Mouse (Mus musculus): ENCODE data around the gene Golm1.
A peak's percentile ranks its signal among the peaks of the same experiment; 100 is the strongest.
"Not testable (repeated sequence)": the region's sequence is repeated elsewhere in the genome, so short reads cannot be mapped to it uniquely, and the experiment has no call there.

Golm1 gene

DNA sequence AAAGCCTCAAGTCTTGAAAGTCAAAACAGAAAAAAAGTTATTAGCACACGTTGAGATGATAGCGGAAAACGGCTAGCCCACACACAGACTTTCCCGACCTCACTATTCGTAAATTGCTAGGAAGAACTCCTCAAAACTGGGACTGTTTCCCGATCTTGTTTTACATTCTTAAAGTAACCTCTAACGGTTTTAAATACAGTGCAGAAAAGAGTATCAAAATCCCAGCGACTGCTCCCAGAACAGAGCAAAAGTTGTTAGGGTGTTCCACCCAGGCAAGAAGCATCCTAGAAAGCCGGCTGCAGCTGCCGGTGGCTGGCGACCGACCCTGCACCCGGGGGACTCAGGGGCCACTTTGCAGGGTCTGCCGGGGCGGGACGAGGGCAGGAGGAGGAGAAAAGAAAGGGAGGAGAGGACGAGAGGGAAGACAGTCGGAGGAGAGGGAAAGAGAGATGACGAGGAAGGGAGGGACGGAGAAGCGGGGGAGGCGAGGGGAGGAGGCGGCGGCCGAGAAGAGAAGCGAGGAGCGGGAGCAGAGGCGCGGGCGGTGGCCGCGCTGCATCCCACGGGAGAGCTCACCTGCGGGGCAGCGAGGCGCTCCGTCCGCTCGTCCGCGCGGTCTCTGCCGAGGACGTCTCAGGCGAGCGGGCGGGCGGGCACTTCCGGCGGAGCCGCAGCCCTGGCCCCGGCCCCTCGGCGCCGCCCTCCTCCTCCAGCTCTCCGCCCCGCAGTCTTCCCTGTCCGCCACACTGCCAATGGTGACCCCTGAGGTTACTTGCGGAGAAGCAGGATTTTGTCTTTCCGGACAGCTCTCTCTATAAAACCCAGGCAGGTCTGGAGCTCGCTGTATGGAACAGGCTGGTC, at the start of gene Golm1:
Gene Golm1 (minus strand): TSS at position 661 of the 861 bp plus-strand sequence.
- DNase-seq (ENCODE audit: low read depth, low spot score) = peak; percentile 55

DNA sequence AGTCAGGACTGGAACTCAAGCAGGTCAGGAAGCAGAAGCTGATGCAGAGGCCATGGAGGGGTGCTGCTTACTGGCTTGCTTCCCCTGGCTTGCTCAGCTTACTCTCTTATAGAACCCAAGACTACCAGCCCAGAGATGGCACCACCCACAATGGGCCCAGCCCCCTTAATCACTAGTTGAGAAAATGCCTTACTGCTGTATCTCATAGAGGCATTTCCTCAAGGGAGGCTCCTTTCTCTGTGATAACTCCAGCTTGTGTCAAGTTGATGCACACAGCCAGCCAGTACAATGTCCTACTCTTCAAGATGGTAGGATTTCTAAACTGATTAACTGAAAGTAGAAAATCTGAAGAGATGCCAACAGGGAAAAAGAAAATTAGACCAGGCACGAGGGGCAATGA, 46.5 kb upstream of the Golm1 start:
- not testable (repeated sequence) for DNase-seq (ENCODE audit: low read depth, low spot score)

GRCm38 (mm10) chr13:59719475-59719874, 43.9 kb upstream of the Golm1 start:
- no peak for DNase-seq (ENCODE audit: low read depth, low spot score)

- DNase-seq (ENCODE audit: low read depth, low spot score) = peak; percentile 24
Measured at GRCm38 (mm10) chr13:59718857-59719440, 43.3 kb upstream of the Golm1 start.

GRCm38 (mm10) chr13:59713710-59714109, 38.1 kb upstream of the Golm1 start:
- peak; percentile 42 for DNase-seq (ENCODE audit: low read depth, low spot score)

GRCm38 (mm10) chr13:59711984-59712383, 36.4 kb upstream of the Golm1 start, which contains the start of gene Spata31d1b:
Spata31d1b (plus strand) TSS chr13:59712284.
- DNase-seq (ENCODE audit: low read depth, low spot score) = not testable (repeated sequence)

DNA sequence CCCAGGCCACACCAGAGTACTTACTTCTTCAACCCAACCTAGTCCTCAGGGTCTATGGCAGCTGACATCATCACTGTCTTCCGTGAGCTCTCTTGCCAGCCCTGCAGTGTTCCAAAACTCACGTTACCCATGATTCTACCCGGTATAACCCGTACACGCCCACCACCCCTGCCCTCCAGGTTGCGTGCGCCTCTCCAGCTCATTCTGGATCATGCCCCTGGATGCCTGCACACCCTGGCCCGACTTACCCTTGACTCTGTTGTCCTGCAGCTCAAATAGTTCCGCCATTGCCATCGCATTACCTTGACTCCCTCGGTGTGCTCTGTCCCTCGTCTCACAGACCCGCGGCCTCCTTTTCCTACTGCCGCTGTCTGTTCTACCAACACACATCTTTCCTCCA, 34.6 kb upstream of the Golm1 start, which contains the start of gene Spata31d1a:
Gene Spata31d1a (minus strand): TSS at position 101 of the 400 bp plus-strand sequence.
- DNase-seq (ENCODE audit: low read depth, low spot score) = no peak

GRCm38 (mm10) chr13:59704562-59704961, 29.0 kb upstream of the Golm1 start:
- DNase-seq (ENCODE audit: low read depth, low spot score) = peak; percentile 80

- DNase-seq (ENCODE audit: low read depth, low spot score) = no peak
Measured at GRCm38 (mm10) chr13:59703514-59703913, 27.9 kb upstream of the Golm1 start.

DNA sequence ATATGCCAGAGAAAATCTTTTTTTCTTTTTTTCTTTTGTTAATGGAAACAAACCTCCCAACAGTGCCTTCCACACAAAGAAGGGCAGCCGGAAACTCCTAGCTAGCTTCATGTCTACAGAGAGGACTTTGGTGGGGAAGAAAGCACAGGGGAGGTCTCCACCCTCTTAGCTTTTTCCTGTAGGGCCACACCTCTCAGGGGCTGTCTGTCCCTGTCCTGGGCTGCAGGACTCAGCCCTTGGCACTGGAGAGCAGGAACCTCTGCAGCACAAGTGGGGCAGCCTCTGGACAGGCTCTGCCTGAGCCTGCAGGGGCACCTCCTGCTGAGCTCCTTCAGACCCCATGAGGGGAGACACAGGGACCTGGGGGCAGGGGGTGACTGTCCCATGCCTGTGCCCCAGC, 24.5 kb upstream of the Golm1 start:
- DNase-seq (ENCODE audit: low read depth, low spot score) = not testable (repeated sequence)

- DNase-seq (ENCODE audit: low read depth, low spot score) = no peak
Measured at GRCm38 (mm10) chr13:59699131-59699530, 23.5 kb upstream of the Golm1 start.

DNA sequence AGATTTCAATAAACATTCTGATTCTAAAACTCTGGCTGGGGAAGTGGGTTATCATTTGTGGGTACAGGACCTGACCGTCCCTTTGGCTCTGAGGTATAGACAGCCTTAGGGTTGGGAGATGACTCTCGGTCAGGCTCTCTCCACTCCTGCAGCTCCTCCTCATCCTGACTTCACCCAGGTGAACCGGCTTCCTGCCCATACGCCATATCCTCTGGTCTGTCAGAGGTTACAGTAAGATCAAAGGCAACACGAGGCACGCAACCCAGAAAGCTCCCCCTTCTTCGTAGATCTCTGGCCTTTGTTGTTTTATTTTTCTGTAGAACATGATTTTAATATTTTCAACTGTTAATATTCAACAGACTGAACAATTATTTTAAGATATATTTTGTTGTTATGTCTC, 20.2 kb upstream of the Golm1 start:
- peak; percentile 51 for DNase-seq (ENCODE audit: low read depth, low spot score)

- no peak for DNase-seq (ENCODE audit: low read depth, low spot score)
Measured at GRCm38 (mm10) chr13:59694008-59694407, 18.4 kb upstream of the Golm1 start, which contains the start of gene 4921517D22Rik. 4921517D22Rik (minus strand) TSS chr13:59694108.

GRCm38 (mm10) chr13:59691478-59691877, 15.9 kb upstream of the Golm1 start:
- no peak for DNase-seq (ENCODE audit: low read depth, low spot score)

DNA sequence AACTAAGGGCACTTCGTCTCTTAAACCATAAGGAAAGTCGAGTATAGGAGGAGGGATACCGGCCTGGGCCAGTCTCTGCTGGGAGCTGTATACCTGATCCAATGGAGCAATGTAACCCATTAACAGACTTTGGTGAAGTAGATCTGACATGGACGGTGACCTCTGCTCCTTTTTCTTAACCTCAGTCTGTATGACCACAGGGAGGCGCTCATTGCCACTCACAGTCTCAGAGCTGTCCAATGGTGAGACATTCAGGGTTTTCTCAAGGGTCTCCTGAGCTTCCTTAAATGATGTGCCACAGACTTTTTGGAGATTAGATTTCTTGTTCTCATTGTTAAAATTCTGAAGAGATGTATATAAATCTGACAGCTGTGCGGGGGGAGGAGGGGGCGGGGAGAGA, 15.0 kb upstream of the Golm1 start:
- DNase-seq (ENCODE audit: low read depth, low spot score) = no peak

GRCm38 (mm10) chr13:59689843-59690242, 14.2 kb upstream of the Golm1 start:
- no peak for DNase-seq (ENCODE audit: low read depth, low spot score)

DNA sequence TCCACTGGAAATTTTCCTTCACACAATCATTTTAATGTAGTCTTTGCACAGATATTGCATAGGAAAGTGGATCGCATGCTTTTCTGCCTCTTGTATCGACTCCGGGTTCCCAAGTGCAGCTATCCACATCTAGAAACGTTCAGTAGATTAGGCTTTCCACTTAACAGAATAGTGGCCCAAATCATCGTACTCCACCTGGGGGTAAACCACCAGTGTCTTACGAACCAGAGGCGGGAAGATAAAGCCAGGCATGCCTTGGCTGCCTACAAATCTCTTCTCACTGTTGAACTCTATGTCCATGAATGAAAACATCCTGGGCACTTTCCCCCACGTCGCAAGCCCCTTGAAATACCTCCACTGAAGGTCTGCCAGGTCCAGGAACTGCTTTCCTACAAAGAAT, 13.7 kb upstream of the Golm1 start:
- DNase-seq (ENCODE audit: low read depth, low spot score) = no peak

DNA sequence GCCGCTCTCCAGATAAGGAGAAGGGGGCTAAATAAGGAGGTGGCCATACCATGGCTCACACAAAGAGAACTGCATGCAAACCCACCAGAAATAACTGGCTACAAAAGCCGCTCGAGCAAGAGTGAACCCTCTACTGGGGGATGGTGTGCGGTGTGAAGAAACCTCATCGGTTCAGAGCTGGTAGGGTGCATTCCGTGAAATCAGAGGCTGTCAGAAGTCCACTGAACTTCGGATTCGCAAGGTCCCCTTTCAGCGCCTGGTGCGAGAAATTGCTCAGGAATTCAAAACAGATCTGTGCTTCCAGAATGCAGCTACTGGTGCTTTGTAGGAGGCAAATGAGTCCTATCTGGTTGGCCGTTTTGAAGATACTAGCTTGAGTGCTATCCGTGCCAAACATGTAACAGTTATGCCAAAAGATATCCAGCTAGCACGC, 12.7 kb upstream of the Golm1 start:
- no peak for DNase-seq (ENCODE audit: low read depth, low spot score)

- DNase-seq (ENCODE audit: low read depth, low spot score) = no peak
Measured at GRCm38 (mm10) chr13:59685236-59685635, 9.6 kb upstream of the Golm1 start.

DNA sequence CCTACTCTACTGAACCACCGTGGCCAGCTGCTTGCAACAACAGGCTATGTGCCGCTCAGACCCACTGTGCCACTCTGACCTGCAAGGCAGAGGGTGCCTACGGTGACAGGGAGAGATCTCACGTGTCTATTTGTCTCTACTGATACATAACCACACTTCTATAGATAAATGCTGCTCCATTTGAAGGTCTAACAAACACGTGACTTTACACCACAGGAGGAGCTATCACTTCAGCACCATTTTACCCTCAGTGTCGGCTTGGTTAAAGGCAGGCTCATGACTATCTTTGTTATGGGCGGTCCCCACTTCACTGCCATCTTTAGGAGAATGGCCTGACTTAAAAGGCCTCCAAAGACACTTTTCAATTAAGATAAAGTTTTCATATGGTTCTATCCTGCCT, 7.0 kb upstream of the Golm1 start:
- DNase-seq (ENCODE audit: low read depth, low spot score) = peak; percentile 23

DNA sequence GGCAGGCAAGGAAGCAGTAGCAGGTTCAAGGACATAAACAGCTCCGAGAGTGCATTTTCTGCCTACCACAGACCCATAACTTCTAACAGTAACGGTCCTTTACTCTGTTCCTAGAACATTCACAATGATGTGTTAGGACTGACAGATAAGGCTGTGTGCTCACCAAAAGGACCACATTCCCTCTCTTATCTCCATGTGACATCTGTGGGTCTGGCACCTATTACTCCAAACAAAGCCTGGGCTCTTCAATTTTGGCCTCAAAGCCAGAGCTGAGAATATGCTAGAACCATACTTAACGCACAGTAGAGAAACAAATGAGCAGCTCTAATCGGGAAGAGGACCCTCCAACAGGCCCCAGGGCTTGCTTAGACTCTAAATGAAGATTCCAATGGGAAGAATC, 4.3 kb upstream of the Golm1 start:
- no peak for DNase-seq (ENCODE audit: low read depth, low spot score)

DNA sequence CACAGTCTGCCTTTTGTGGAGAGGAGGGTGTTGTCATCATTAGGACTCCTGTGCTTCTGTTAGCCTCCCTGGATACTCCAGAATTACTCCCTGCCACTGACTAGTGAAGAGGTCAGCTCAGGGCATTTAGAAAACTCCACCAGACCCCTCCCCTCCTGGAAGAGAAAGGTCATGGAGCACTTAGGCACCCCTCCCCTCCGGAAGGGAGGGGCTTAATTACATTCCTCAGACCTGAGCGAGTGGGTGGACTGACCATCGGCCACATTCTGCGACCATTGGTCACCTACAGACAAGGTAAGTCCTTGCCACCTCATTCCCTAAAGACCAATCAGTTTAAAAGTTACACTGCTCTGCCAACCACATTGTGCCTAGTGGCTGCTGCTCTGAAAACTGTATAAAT, 3.7 kb upstream of the Golm1 start:
- DNase-seq (ENCODE audit: low read depth, low spot score) = no peak

Data from CD4-positive helper T cell, adult 2 months (primary cell).